In the genomic region with DNA sequence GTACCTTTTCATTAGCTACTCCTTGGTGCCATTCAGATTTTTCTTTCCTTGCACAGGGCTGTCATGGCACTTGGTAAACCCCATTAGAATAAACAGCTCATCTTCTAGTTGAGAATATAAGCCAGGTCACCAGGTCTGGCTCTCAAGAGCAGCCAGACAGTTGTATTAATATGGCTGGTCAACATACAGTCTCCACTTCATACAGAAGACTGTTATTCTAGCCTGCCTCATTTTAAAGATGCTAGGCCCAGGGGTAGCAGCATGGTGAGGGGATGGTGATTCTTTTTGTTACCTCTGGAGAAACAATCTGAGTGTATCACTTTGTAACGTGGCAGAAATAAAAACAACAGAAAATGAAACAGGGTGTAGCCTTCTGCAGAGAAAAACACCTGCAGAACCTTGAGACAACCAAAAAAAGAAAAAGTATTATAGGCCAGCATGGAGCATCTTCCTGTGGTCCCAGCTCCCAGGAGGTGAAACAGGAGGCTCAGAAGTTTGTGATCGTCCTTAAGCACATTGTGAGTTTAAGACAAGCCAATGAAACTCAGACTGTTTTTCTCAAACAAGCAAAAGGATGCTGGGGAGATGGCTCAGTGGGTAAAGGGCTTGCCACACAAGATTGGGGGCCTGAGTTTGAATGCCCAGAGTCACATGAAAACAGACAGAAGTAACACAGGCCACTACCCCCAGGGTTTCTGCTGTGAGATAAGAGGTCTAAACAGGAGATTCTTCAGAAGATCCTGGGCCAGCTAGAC, we compare ENCODE assay signal across 27 mouse cellular contexts. TPM values are rescaled to one million over a fixed set of nuclear protein-coding genes. Genes with fewer than 3 reads are reported as not detected.
DNase-seq lines count a peak whose midpoint lies in the region; ATAC-seq lines count a peak whose summit lies in the region.
"Had no signal": no experiment of that assay in that cellular context is flagged by ENCODE, and none has a peak within 500 bp of the region (broad histone marks: within the 10 kb centered on the region; RNA-seq: fewer than 3 reads in every experiment).

No protein-coding gene starts in this region.

- H3K36me3 ChIP-seq in heart, embryonic 11.5 days (ENCODE audit: control insufficient read depth, insufficient read depth, low read length): no peaks in the 10 kb centered on the region
- no peaks in the 10 kb centered on the region for H3K36me3 ChIP-seq in liver, embryonic 11.5 days (ENCODE audit: control insufficient read depth, insufficient read depth, low read length)
- H3K36me3 ChIP-seq in liver, embryonic 12.5 days: no peaks in the 10 kb centered on the region
- H3K36me3 ChIP-seq: embryonic facial prominence, embryonic 12.5 days; hindbrain, embryonic 10.5 days; hindbrain, embryonic 15.5 days; midbrain, embryonic 13.5 days; stomach, embryonic 15.5 days had no signal

- no peak overlapping the region for H3K4me3 ChIP-seq in heart, embryonic 11.5 days (ENCODE audit: low read depth, low read length)
- H3K4me3 ChIP-seq in liver, embryonic 11.5 days (ENCODE audit: low read depth, low read length): no peak overlapping the region
- no peak overlapping the region for H3K4me3 ChIP-seq in liver, embryonic 12.5 days
- peak overlapping the region; percentile 12; the same call in 1 of the 2 replicates for H3K4me3 ChIP-seq in brown adipose tissue, adult 24 weeks (ENCODE audit: insufficient read depth, low read depth, low read length)
- H3K4me3 ChIP-seq: embryonic facial prominence, embryonic 12.5 days; hindbrain, embryonic 10.5 days; hindbrain, embryonic 15.5 days; midbrain, embryonic 13.5 days; stomach, embryonic 15.5 days had no signal

- 0 out of 2 replicates have a peak, but pooled peaks cover 3% of the 10 kb centered on the region for H3K27me3 ChIP-seq in heart, embryonic 11.5 days (ENCODE audit: control insufficient read depth, insufficient read depth, low read length)
- 0 out of 2 replicates have a peak, but pooled peaks cover 8% of the 10 kb centered on the region for H3K27me3 ChIP-seq in liver, embryonic 11.5 days (replicated peaks; ENCODE audit: control insufficient read depth, insufficient read depth, low read length)
- H3K27me3 ChIP-seq in liver, embryonic 12.5 days (replicated peaks): peaks cover 22% of the 10 kb centered on the region
- H3K27me3 ChIP-seq: stomach, embryonic 15.5 days had no signal

- DNase-seq in heart, adult 11 months: peak; percentile 73
- DNase-seq in liver, embryonic 11.5 days (ENCODE audit: low spot score): peak; percentile 20
- peak; percentile 16 for DNase-seq in 416B (ENCODE audit: low read depth)
- DNase-seq in adrenal gland, postnatal 36 days: no peak
- DNase-seq: cerebellum, adult 11 months; cerebellum, adult 9-10 months; embryo, embryonic 11 days; gastrocnemius, postnatal 36 days; kidney, adult 9 months; kidney, postnatal 10 days; layer of hippocampus, postnatal 36 days; left cerebral cortex, postnatal 4 days; lung, adult 2 months; lung, postnatal 10 days; thymus, postnatal 14 days had no signal

- no peak for ATAC-seq in heart, embryonic 11.5 days (replicated peaks; ENCODE audit: insufficient number of reproducible peaks, low FRiP score, low TSS enrichment)
- ATAC-seq in liver, embryonic 11.5 days (replicated peaks; ENCODE audit: low FRiP score): no peak
- no peak for ATAC-seq in liver, embryonic 12.5 days
- ATAC-seq: CD4-positive, CD25-positive, alpha-beta regulatory T cell, adult 4 months; forebrain, embryonic 14.5 days; intestine, embryonic 16.5 days; midbrain, embryonic 13.5 days had no signal

- H3K9me3 ChIP-seq in heart, embryonic 11.5 days (replicated peaks; ENCODE audit: control insufficient read depth, low read length): no peaks in the 10 kb centered on the region
- H3K9me3 ChIP-seq in liver, embryonic 11.5 days (ENCODE audit: control insufficient read depth, low read length): no peaks in the 10 kb centered on the region
- H3K9me3 ChIP-seq in liver, embryonic 12.5 days (replicated peaks): no peaks in the 10 kb centered on the region
- H3K9me3 ChIP-seq: embryonic facial prominence, embryonic 12.5 days; hindbrain, embryonic 10.5 days; hindbrain, embryonic 15.5 days; midbrain, embryonic 13.5 days; stomach, embryonic 15.5 days had no signal

- no peak overlapping the region for H3K27ac ChIP-seq in heart, embryonic 11.5 days (ENCODE audit: low read depth, low read length)
- H3K27ac ChIP-seq in liver, embryonic 11.5 days (ENCODE audit: low read depth, low read length): no peak overlapping the region
- no peak overlapping the region for H3K27ac ChIP-seq in liver, embryonic 12.5 days
- H3K27ac ChIP-seq in brown adipose tissue, adult 24 weeks (replicated peaks; ENCODE audit: low read depth, low read length): peak overlapping the region; percentile 79
- H3K27ac ChIP-seq: embryonic facial prominence, embryonic 12.5 days; hindbrain, embryonic 10.5 days; hindbrain, embryonic 15.5 days; liver, embryonic 14.5 days; midbrain, embryonic 13.5 days; stomach, embryonic 15.5 days had no signal

- 61% methylated on average over 2 of the region's 2 CpGs for WGBS in heart, embryonic 11.5 days (ENCODE audit: insufficient replicate concordance)
- 65% methylated on average over 2 of the region's 2 CpGs for WGBS in liver, embryonic 11.5 days
- 51% methylated on average over 2 of the region's 2 CpGs for WGBS in liver, embryonic 12.5 days (ENCODE audit: insufficient replicate concordance)

- H3K4me2 ChIP-seq in heart, embryonic 11.5 days: no peak overlapping the region
- H3K4me2 ChIP-seq in liver, embryonic 11.5 days: no peak overlapping the region
- H3K4me2 ChIP-seq in liver, embryonic 12.5 days: no peak overlapping the region
- H3K4me2 ChIP-seq: embryonic facial prominence, embryonic 12.5 days; hindbrain, embryonic 15.5 days; midbrain, embryonic 13.5 days; stomach, embryonic 15.5 days had no signal

- no peak overlapping the region for H3K9ac ChIP-seq in heart, embryonic 11.5 days (ENCODE audit: low read depth, low read length)
- H3K9ac ChIP-seq in liver, embryonic 11.5 days (ENCODE audit: low read depth, low read length): no peak overlapping the region
- no peak overlapping the region for H3K9ac ChIP-seq in liver, embryonic 12.5 days
- H3K9ac ChIP-seq: embryonic facial prominence, embryonic 12.5 days; hindbrain, embryonic 15.5 days; liver, embryonic 14.5 days; midbrain, embryonic 13.5 days; stomach, embryonic 15.5 days had no signal

- peaks cover 5% of the 10 kb centered on the region; the same call in 1 of the 2 replicates for H3K4me1 ChIP-seq in heart, embryonic 11.5 days (ENCODE audit: control insufficient read depth, insufficient read depth, low read length)
- peaks cover 24% of the 10 kb centered on the region for H3K4me1 ChIP-seq in liver, embryonic 11.5 days (replicated peaks; ENCODE audit: control insufficient read depth, insufficient read depth, low read length)
- peaks cover 25% of the 10 kb centered on the region; the same call in 1 of the 2 replicates for H3K4me1 ChIP-seq in liver, embryonic 12.5 days
- H3K4me1 ChIP-seq in brown adipose tissue, adult 24 weeks (ENCODE audit: control insufficient read depth, insufficient read depth, insufficient read length, low read length): peaks cover 10% of the 10 kb centered on the region

RNA-seq across cellular contexts. Expression of a gene that starts 7.3 kb away (rescaled TPM):
- 17.1 and 18.7 TPM in 2 replicates for polyA plus RNA-seq in heart, embryonic 11.5 days (2014; fragmentation: Nextera tagmentation; extraction: Ambion mirVana)
- polyA plus RNA-seq in liver, embryonic 11.5 days (2014; fragmentation: Nextera tagmentation; extraction: Ambion mirVana): 23.1 and 24.3 TPM in 2 replicates
- polyA plus RNA-seq in liver, embryonic 12.5 days (2016; fragmentation: Nextera tagmentation; extraction: Ambion mirVana): 15.3 and 16.2 TPM in 2 replicates
- 11.7 and 19.1 TPM in 2 replicates for polyA plus RNA-seq in brown adipose tissue, adult 24 weeks (2012; ENCODE audit: insufficient read depth, insufficient read length, missing spikeins)
- 10 to 100 TPM; 15.4 to 15.5 TPM for total RNA-seq in adrenal gland, postnatal 36 days (2021)

Comparison
In these comparisons a context has a peak if more than half of its experiments do, and no peak if none do; other contexts are left out.
1. DNase-seq: peak in heart, adult 11 months (single experiment), liver, embryonic 11.5 days (single experiment) and 416B (single experiment); none in adrenal gland, postnatal 36 days (0 of 2).